Mouse (Mus musculus) fat pad, adult 2 months (tissue): ENCODE measurements around the gene Gltpd2.
"Not testable (repeated sequence)": the region's sequence is repeated elsewhere in the genome, so short reads cannot be mapped to it uniquely, and the experiment has no call there.

Source experiments
- DNase-seq: peaks from one replicate; pipeline ENCODE4 v3.0.0-alpha.2; 2011; ENCODE audit warnings: low read depth, low spot score; ENCODE audit errors: extremely low read depth

Gltpd2 gene

GRCm38 (mm10) chr11:70516352-70516751 lies 2.6 kb upstream of the Gltpd2 start:
- no peak for DNase-seq

- DNase-seq, result no peak
Observed at GRCm38 (mm10) chr11:70518436-70518835, 560 bp upstream of the Gltpd2 start.

GRCm38 (mm10) chr11:70520178-70520769 lies 1.3 kb downstream of the Gltpd2 start:
- no peak for DNase-seq

GRCm38 (mm10) chr11:70523306-70523989 lies 4.5 kb downstream of the Gltpd2 start:
- not testable (repeated sequence) for DNase-seq

- no peak for DNase-seq
Observed at GRCm38 (mm10) chr11:70524782-70525181, 5.8 kb downstream of the Gltpd2 start.

GRCm38 (mm10) chr11:70525184-70525678 lies 6.2 kb downstream of the Gltpd2 start, which contains the start of gene Psmb6:
TSS of gene Psmb6 (plus strand) at chr11:70525367.
- peak; percentile 93 for DNase-seq

- no peak for DNase-seq
Observed at GRCm38 (mm10) chr11:70525726-70526125, 6.7 kb downstream of the Gltpd2 start.

- no peak for DNase-seq
Observed at GRCm38 (mm10) chr11:70526211-70526610, 7.2 kb downstream of the Gltpd2 start.

GRCm38 (mm10) chr11:70528610-70529009 lies 9.6 kb downstream of the Gltpd2 start:
- no peak for DNase-seq

- not testable (repeated sequence) for DNase-seq
Observed at GRCm38 (mm10) chr11:70531065-70531464, 12.1 kb downstream of the Gltpd2 start.

GRCm38 (mm10) chr11:70532839-70533238 lies 13.8 kb downstream of the Gltpd2 start, which contains the start of gene Gm40193:
TSS of gene Gm40193 (minus strand) at chr11:70532939.
- no peak for DNase-seq

GRCm38 (mm10) chr11:70539423-70539822 lies 20.4 kb downstream of the Gltpd2 start:
- DNase-seq, result no peak

- DNase-seq, result no peak
Observed at GRCm38 (mm10) chr11:70539877-70540587, 21.0 kb downstream of the Gltpd2 start, which contains the start of gene Pld2. TSS of gene Pld2 (plus strand) at chr11:70540064.

GRCm38 (mm10) chr11:70540928-70541327 lies 21.9 kb downstream of the Gltpd2 start:
- no peak for DNase-seq

GRCm38 (mm10) chr11:70541415-70541814 lies 22.4 kb downstream of the Gltpd2 start:
- no peak for DNase-seq

GRCm38 (mm10) chr11:70544496-70544895 lies 25.5 kb downstream of the Gltpd2 start:
- no peak for DNase-seq

- DNase-seq, result no peak
Observed at GRCm38 (mm10) chr11:70551526-70551925, 32.5 kb downstream of the Gltpd2 start.

GRCm38 (mm10) chr11:70553940-70554339 lies 34.9 kb downstream of the Gltpd2 start:
- no peak for DNase-seq

GRCm38 (mm10) chr11:70557545-70557944 lies 38.5 kb downstream of the Gltpd2 start:
- DNase-seq, result no peak

GRCm38 (mm10) chr11:70561937-70562286 lies 42.9 kb downstream of the Gltpd2 start:
- no peak for DNase-seq

- no peak for DNase-seq
Observed at GRCm38 (mm10) chr11:70562287-70562994, 43.4 kb downstream of the Gltpd2 start, which contains the start of gene Mink1. TSS of gene Mink1 (plus strand) at chr11:70562881.
